Mouse (Mus musculus): ENCODE measurements around the gene Grik5. TPM values are rescaled to one million over a fixed set of nuclear protein-coding genes. Genes with fewer than 3 reads are reported as not detected.

Grik5 gene
- polyA plus RNA-seq, 1 experiment from 2014 or later = 9.6 TPM

DNA sequence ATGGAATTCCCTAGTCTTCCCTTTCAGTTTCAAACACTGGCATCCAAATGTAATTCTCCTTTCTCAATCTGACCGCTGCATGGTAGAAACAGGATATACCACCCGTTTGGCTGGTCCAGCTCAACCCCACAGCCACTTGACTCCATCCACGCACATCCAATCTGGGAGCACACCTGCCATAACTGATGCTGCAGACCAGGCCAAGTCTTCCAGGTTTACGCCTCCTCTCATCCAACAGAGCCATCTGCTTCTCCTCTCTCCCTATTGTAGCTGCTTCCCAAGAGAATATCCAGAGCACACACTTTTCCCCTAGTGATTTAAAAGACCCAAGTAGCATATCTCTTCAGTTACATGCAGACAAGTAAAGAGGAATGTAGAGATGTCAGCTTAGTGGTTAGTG lies 37.4 kb downstream of the Grik5 start:
- no peak overlapping the region for H3K27ac ChIP-seq (ENCODE audit: low read depth, low read length)
- H3K27me3 ChIP-seq (ENCODE audit: control insufficient read depth, insufficient read depth, low read length) = no peaks in the 10 kb centered on the region
- H3K4me2 ChIP-seq (ENCODE audit: low read depth) = no peak overlapping the region
- 97% methylated on average over 4 of the region's 4 CpGs for WGBS
- H3K4me1 ChIP-seq (ENCODE audit: control insufficient read depth, insufficient read depth, low read length) = no peaks in the 10 kb centered on the region
- H3K4me3 ChIP-seq (ENCODE audit: low read depth, low read length) = no peak overlapping the region
- DNase-seq (ENCODE audit: low spot score) (no peak), ATAC-seq (ENCODE audit: insufficient read depth, low FRiP score, low TSS enrichment) (no peak)
- H3K9me3 ChIP-seq (ENCODE audit: control insufficient read depth, low read length) = no peaks in the 10 kb centered on the region
- H3K9ac ChIP-seq (ENCODE audit: low read length) = no peak overlapping the region
- peaks cover 2% of the 10 kb centered on the region; the same call in 1 of the 2 replicates for H3K36me3 ChIP-seq (ENCODE audit: control insufficient read depth, insufficient read depth, low read length)

DNA sequence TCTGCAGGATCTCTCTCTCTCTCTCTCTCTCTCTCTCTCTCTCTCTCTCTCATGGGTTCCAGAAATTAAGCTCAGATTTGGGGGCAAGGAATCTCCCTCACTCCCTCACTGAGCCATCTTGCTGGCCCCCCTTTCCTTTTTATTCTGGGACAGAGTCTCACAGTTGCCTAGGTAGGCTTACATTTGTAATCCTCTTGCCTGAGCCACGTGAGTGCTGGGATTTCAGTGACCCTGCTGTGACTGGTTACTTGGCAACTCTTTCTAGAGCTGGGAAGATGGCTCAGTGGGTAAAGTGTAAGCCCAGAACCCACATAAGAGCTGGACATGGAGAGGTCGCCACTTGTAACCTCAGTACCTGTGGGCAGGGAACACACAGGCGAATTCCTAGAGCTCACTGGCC lies 40.6 kb downstream of the Grik5 start:
- no peak for DNase-seq (ENCODE audit: low spot score)
- H3K36me3 ChIP-seq (ENCODE audit: control insufficient read depth, insufficient read depth, low read length) = peaks cover 4% of the 10 kb centered on the region; the same call in 1 of the 2 replicates

GRCm38 (mm10) chr7:25030032-25030753 lies 42.0 kb downstream of the Grik5 start:
- no peak for ATAC-seq (ENCODE audit: insufficient read depth, low FRiP score, low TSS enrichment)
- H3K9ac ChIP-seq (ENCODE audit: low read length) = no peak overlapping the region
- DNase-seq (ENCODE audit: low spot score) = peak; percentile 85
- no peak overlapping the region for H3K4me2 ChIP-seq (ENCODE audit: low read depth)
- H3K9me3 ChIP-seq (ENCODE audit: control insufficient read depth, low read length) = no peaks in the 10 kb centered on the region
- peaks cover 4% of the 10 kb centered on the region; the same call in 1 of the 2 replicates for H3K36me3 ChIP-seq (ENCODE audit: control insufficient read depth, insufficient read depth, low read length)
- H3K4me3 ChIP-seq (ENCODE audit: low read depth, low read length) = no peak overlapping the region
- 46% methylated on average over 5 of the region's 5 CpGs for WGBS
- H3K4me1 ChIP-seq (ENCODE audit: control insufficient read depth, insufficient read depth, low read length) = no peaks in the 10 kb centered on the region
- no peaks in the 10 kb centered on the region for H3K27me3 ChIP-seq (ENCODE audit: control insufficient read depth, insufficient read depth, low read length)
- H3K27ac ChIP-seq (ENCODE audit: low read depth, low read length) = no peak overlapping the region

More for the DNA sequence above, 40.6 kb downstream of the Grik5 start:
- H3K27ac ChIP-seq (ENCODE audit: low read depth, low read length) = no peak overlapping the region
- WGBS = 79% methylated on average over 3 of the region's 3 CpGs
- no peaks in the 10 kb centered on the region for H3K9me3 ChIP-seq (ENCODE audit: control insufficient read depth, low read length)
- H3K4me3 ChIP-seq (ENCODE audit: low read depth, low read length) = no peak overlapping the region
- H3K9ac ChIP-seq (ENCODE audit: low read length) = no peak overlapping the region
- H3K4me1 ChIP-seq (ENCODE audit: control insufficient read depth, insufficient read depth, low read length) = no peaks in the 10 kb centered on the region
- no peak for ATAC-seq (ENCODE audit: insufficient read depth, low FRiP score, low TSS enrichment)
- H3K27me3 ChIP-seq (ENCODE audit: control insufficient read depth, insufficient read depth, low read length) = no peaks in the 10 kb centered on the region
- no peak overlapping the region for H3K4me2 ChIP-seq (ENCODE audit: low read depth)

GRCm38 (mm10) chr7:25026452-25026851 lies 45.7 kb downstream of the Grik5 start:
- H3K9me3 ChIP-seq (ENCODE audit: control insufficient read depth, low read length) = no peaks in the 10 kb centered on the region
- no peak overlapping the region for H3K4me2 ChIP-seq (ENCODE audit: low read depth)
- no peak overlapping the region for H3K4me3 ChIP-seq (ENCODE audit: low read depth, low read length)
- 67% methylated on average over 7 of the region's 7 CpGs for WGBS
- no peaks in the 10 kb centered on the region for H3K27me3 ChIP-seq (ENCODE audit: control insufficient read depth, insufficient read depth, low read length)
- no peak overlapping the region for H3K9ac ChIP-seq (ENCODE audit: low read length)
- ATAC-seq (ENCODE audit: insufficient read depth, low FRiP score, low TSS enrichment) (no peak), DNase-seq (ENCODE audit: low spot score) (no peak)
- H3K27ac ChIP-seq (ENCODE audit: low read depth, low read length) = no peak overlapping the region
- H3K4me1 ChIP-seq (ENCODE audit: control insufficient read depth, insufficient read depth, low read length) = no peaks in the 10 kb centered on the region
- H3K36me3 ChIP-seq (ENCODE audit: control insufficient read depth, insufficient read depth, low read length) = peaks cover 4% of the 10 kb centered on the region

DNA sequence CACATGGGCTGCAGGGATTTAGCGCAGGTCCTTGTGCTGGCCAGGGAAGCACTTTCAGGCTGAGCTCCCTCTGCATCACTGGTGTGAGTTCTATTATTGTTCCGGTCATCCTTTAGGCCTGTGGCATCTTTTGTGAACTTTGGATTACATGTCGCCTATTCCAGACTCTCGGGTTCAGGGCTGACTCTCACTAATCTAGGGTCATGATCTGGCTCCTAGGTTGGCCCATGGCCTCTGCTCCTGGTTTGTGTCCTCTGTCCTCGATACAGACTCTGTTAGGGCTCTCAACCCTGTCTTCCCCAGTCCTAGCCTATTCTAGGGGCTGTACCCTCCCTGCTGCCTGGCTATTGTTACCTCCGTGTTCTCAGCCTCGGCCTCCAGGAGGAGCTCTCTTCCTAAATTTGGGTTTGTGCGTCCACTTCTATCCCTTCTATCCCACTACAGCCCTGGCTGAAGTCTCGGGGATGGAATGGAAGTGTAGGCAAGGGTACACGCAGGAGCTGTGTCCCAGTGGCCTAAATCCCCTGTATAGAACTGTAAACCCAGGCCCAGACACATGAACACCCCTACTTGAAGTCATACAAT lies 46.2 kb downstream of the Grik5 start:
- Histone ChIP-seq H3K27me3 (ENCODE audit: control insufficient read depth, insufficient read depth, low read length) (no peaks in the 10 kb centered on the region), H3K9me3 (ENCODE audit: control insufficient read depth, low read length) (no peaks in the 10 kb centered on the region), H3K4me3 (ENCODE audit: low read depth, low read length) (no peak overlapping the region), H3K27ac (ENCODE audit: low read depth, low read length) (no peak overlapping the region), H3K4me2 (ENCODE audit: low read depth) (no peak overlapping the region), H3K9ac (ENCODE audit: low read length) (no peak overlapping the region), H3K4me1 (ENCODE audit: control insufficient read depth, insufficient read depth, low read length) (no peaks in the 10 kb centered on the region), H3K36me3 (ENCODE audit: control insufficient read depth, insufficient read depth, low read length) (peaks cover 6% of the 10 kb centered on the region)
- DNase-seq (ENCODE audit: low spot score) (no peak), ATAC-seq (ENCODE audit: insufficient read depth, low FRiP score, low TSS enrichment) (no peak)
- 61% methylated on average over 10 of the region's 10 CpGs for WGBS

DNA sequence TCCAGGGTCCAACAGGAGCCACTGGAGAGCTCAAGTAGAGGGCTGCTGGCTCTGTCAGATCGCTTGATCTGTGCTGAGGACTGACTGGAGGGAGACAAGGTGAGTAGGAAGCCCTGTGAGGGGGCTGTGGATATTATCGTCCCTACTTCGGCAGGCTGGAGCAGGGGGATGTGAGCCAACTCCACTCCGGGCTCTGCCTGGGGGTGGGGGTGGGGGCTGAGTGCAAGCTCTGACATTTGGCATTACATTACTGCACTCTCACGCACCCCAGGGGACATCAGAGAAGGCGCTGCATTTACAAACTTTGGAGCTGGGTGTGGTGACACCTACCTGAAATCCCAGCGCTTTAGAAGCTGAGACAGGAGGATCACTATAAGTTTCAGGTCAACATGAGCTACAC lies 60.6 kb downstream of the Grik5 start:
- no peaks in the 10 kb centered on the region for H3K9me3 ChIP-seq (ENCODE audit: control insufficient read depth, low read length)
- peaks cover 8% of the 10 kb centered on the region for H3K4me1 ChIP-seq (ENCODE audit: control insufficient read depth, insufficient read depth, low read length)
- 66% methylated on average over 7 of the region's 7 CpGs for WGBS
- H3K27ac ChIP-seq (ENCODE audit: low read depth, low read length) = no peak overlapping the region
- ATAC-seq (ENCODE audit: insufficient read depth, low FRiP score, low TSS enrichment) (no peak), DNase-seq (ENCODE audit: low spot score) (no peak)
- H3K27me3 ChIP-seq (ENCODE audit: control insufficient read depth, insufficient read depth, low read length) = peaks cover 50% of the 10 kb centered on the region
- H3K4me3 ChIP-seq (ENCODE audit: low read depth, low read length) = no peak overlapping the region
- no peak overlapping the region for H3K4me2 ChIP-seq (ENCODE audit: low read depth)
- peaks cover 10% of the 10 kb centered on the region for H3K36me3 ChIP-seq (ENCODE audit: control insufficient read depth, insufficient read depth, low read length)
- no peak overlapping the region for H3K9ac ChIP-seq (ENCODE audit: low read length)

- Histone ChIP-seq H3K36me3 (ENCODE audit: control insufficient read depth, insufficient read depth, low read length) (peaks cover 4% of the 10 kb centered on the region; the same call in 1 of the 2 replicates), H3K9ac (ENCODE audit: low read length) (0 out of 2 replicates have a peak overlapping the region, but pooled peaks have one; percentile 15), H3K4me1 (ENCODE audit: control insufficient read depth, insufficient read depth, low read length) (peaks cover 16% of the 10 kb centered on the region), H3K9me3 (ENCODE audit: control insufficient read depth, low read length) (no peaks in the 10 kb centered on the region), H3K4me3 (ENCODE audit: low read depth, low read length) (peak overlapping the region; percentile 33), H3K27ac (ENCODE audit: low read depth, low read length) (peak overlapping the region; percentile 87; the same call in 1 of the 2 replicates), H3K4me2 (ENCODE audit: low read depth) (peak overlapping the region; percentile 62), H3K27me3 (ENCODE audit: control insufficient read depth, insufficient read depth, low read length) (peaks cover 60% of the 10 kb centered on the region)
- 1% methylated on average over 73 of the region's 97 CpGs for whole genome bisulfite sequencing
- ATAC-seq (ENCODE audit: insufficient read depth, low FRiP score, low TSS enrichment) (0 out of 2 replicates have a peak, but pooled peaks have one; percentile 8), DNase-seq (ENCODE audit: low spot score) (peak; percentile 80)
Measured at GRCm38 (mm10) chr7:25010090-25010913, 61.8 kb downstream of the Grik5 start.

GRCm38 (mm10) chr7:25009099-25009700 lies 62.9 kb downstream of the Grik5 start:
- Histone ChIP-seq H3K4me3 (ENCODE audit: low read depth, low read length) (no peak overlapping the region), H3K27ac (ENCODE audit: low read depth, low read length) (peak overlapping the region; percentile 87), H3K36me3 (ENCODE audit: control insufficient read depth, insufficient read depth, low read length) (peaks cover 4% of the 10 kb centered on the region; the same call in 1 of the 2 replicates), H3K9me3 (ENCODE audit: control insufficient read depth, low read length) (no peaks in the 10 kb centered on the region), H3K4me2 (ENCODE audit: low read depth) (peak overlapping the region; percentile 62), H3K27me3 (ENCODE audit: control insufficient read depth, insufficient read depth, low read length) (peaks cover 66% of the 10 kb centered on the region), H3K9ac (ENCODE audit: low read length) (peak overlapping the region; percentile 42; the same call in 1 of the 2 replicates), H3K4me1 (ENCODE audit: control insufficient read depth, insufficient read depth, low read length) (peaks cover 18% of the 10 kb centered on the region)
- DNase-seq (ENCODE audit: low spot score) (peak; percentile 52), ATAC-seq (ENCODE audit: insufficient read depth, low FRiP score, low TSS enrichment) (no peak)
- 5% methylated on average over 20 of the region's 20 CpGs for WGBS

Data from neural tube, embryonic 11.5 days (tissue).